8 mouse cellular contexts compared by ENCODE assay signal in genomic region chr7:100924674-100925445, GRCm38 (mm10). TPM values are rescaled to one million over a fixed set of nuclear protein-coding genes. Genes with fewer than 3 reads are reported as not detected.
DNase-seq lines count a peak whose midpoint lies in the region; ATAC-seq and TF ChIP-seq lines count a peak whose summit lies in the region.

No protein-coding gene starts in this region.

- peak; percentile 39 for DNase-seq in heart, adult 2 months
- DNase-seq in heart, postnatal 4 days: no peak
- DNase-seq in ovary, postnatal 36 days (ENCODE audit: low spot score): peak; percentile 64
- DNase-seq in ovary, postnatal 14 days (ENCODE audit: low spot score): no peak
- no peak for DNase-seq in retina, embryonic 14.5 days (ENCODE audit: low spot score)
- DNase-seq in left cerebral cortex, adult 11 months (ENCODE audit: low spot score): no peak
- DNase-seq in embryo, embryonic 11 days: no peak

- peak overlapping the region; percentile 18 for H3K9ac ChIP-seq in heart, adult 2 months (ENCODE audit: low read depth, low read length)
- H3K9ac ChIP-seq in intestine, postnatal 0 days (ENCODE audit: low read depth, low read length): peak overlapping the region; percentile 11; the same call in 1 of the 2 replicates

- ATAC-seq in intestine, postnatal 0 days: no peak

- peak overlapping the region; percentile 6; the same call in 1 of the 2 replicates for H3K4me3 ChIP-seq in heart, adult 2 months
- no peak overlapping the region for H3K4me3 ChIP-seq in intestine, postnatal 0 days (ENCODE audit: low read depth, low read length)

- TF ChIP-seq EP300 in heart, adult 2 months (IDR thresholded peaks at IDR 0.05; ENCODE audit: insufficient read depth, low read depth, low read length): no peak

- no peak for TF ChIP-seq POLR2A in heart, adult 2 months (IDR thresholded peaks at IDR 0.05; ENCODE audit: insufficient read depth, low read depth, low read length)

- H3K4me1 ChIP-seq in heart, adult 2 months (ENCODE audit: control insufficient read depth, insufficient read depth, low read length): peaks cover 21% of the 10 kb centered on the region
- H3K4me1 ChIP-seq in intestine, postnatal 0 days (replicated peaks; ENCODE audit: control insufficient read depth, insufficient read depth, low read length): peaks cover 4% of the 10 kb centered on the region; the same call in 1 of the 2 replicates

- peak overlapping the region; percentile 90 for H3K4me2 ChIP-seq in intestine, postnatal 0 days (replicated peaks; ENCODE audit: low read depth)

- H3K36me3 ChIP-seq in heart, adult 2 months (ENCODE audit: control insufficient read depth, insufficient read depth, low read length): no peaks in the 10 kb centered on the region
- peaks cover 5% of the 10 kb centered on the region; the same call in 1 of the 2 replicates for H3K36me3 ChIP-seq in intestine, postnatal 0 days (ENCODE audit: control insufficient read depth, insufficient read depth)

- H3K27ac ChIP-seq in heart, adult 2 months: peak overlapping the region; percentile 64
- no peak overlapping the region for H3K27ac ChIP-seq in intestine, postnatal 0 days (ENCODE audit: low read depth, low read length)

- H3K9me3 ChIP-seq in intestine, postnatal 0 days (ENCODE audit: control insufficient read depth): no peaks in the 10 kb centered on the region

- TF ChIP-seq CTCF in heart, adult 2 months (IDR thresholded peaks at IDR 0.05): no peak
- no peak for TF ChIP-seq CTCF in intestine, postnatal 0 days (IDR thresholded peaks at IDR 0.05; ENCODE audit: low read depth)

- H3K27me3 ChIP-seq in heart, adult 2 months (ENCODE audit: control insufficient read depth, insufficient read depth, low read length): no peaks in the 10 kb centered on the region
- peaks cover 5% of the 10 kb centered on the region; the same call in 1 of the 2 replicates for H3K27me3 ChIP-seq in intestine, postnatal 0 days (replicated peaks; ENCODE audit: control insufficient read depth, insufficient read depth, low read length)

- WGBS in heart, adult 2 months: 31% methylated on average over 10 of the region's 10 CpGs
- 57% methylated on average over 10 of the region's 10 CpGs for WGBS in intestine, postnatal 0 days

- intact Hi-C loops in heart, adult 2 months (cut with DNase I): no loop called here

- H3K79me2 ChIP-seq in heart, adult 2 months (replicated peaks; ENCODE audit: control insufficient read depth, insufficient read depth, low read length): no peaks in the 10 kb centered on the region

RNA-seq across cellular contexts. Expression of gene Arhgef17, which starts 7.0 kb away (rescaled TPM):
- total RNA-seq in heart, adult 2 months (2021): 10 to 100 TPM; 26.2 to 28.4 TPM
- polyA plus RNA-seq in heart, adult 2 months (2012; rRNA removed): 23.4 and 28.9 TPM in 2 replicates
- total RNA-seq in heart, postnatal 4 days (2021): 10 to 100 TPM; 37.0 to 38.4 TPM
- 2.0 and 2.5 TPM in 2 replicates for polyA plus RNA-seq in intestine, postnatal 0 days (2015; fragmentation: Nextera tagmentation; extraction: Ambion mirVana)

RNA-seq across cellular contexts. Expression of gene P2ry6, which starts 49.6 kb away (rescaled TPM):
- 1 to 10 TPM; 3.6 to 4.2 TPM for total RNA-seq in heart, adult 2 months (2021)
- 9.6 and 11.1 TPM in 2 replicates for polyA plus RNA-seq in heart, adult 2 months (2012; rRNA removed)
- total RNA-seq in heart, postnatal 4 days (2021): 1 to 10 TPM; 2.5 to 2.6 TPM
- polyA plus RNA-seq in intestine, postnatal 0 days (2015; fragmentation: Nextera tagmentation; extraction: Ambion mirVana): 5.7 and 7.0 TPM in 2 replicates

Comparison
In these comparisons a context has a peak if more than half of its experiments do, and no peak if none do; other contexts are left out.
1. DNase-seq: peak in heart, adult 2 months (2 of 2) and ovary, postnatal 36 days (single experiment); none in heart, postnatal 4 days (single experiment), ovary, postnatal 14 days (single experiment), retina, embryonic 14.5 days (single experiment), left cerebral cortex, adult 11 months (single experiment) and embryo, embryonic 11 days (single experiment).